10 mouse cellular contexts compared by ENCODE assay signal in the genomic region with DNA sequence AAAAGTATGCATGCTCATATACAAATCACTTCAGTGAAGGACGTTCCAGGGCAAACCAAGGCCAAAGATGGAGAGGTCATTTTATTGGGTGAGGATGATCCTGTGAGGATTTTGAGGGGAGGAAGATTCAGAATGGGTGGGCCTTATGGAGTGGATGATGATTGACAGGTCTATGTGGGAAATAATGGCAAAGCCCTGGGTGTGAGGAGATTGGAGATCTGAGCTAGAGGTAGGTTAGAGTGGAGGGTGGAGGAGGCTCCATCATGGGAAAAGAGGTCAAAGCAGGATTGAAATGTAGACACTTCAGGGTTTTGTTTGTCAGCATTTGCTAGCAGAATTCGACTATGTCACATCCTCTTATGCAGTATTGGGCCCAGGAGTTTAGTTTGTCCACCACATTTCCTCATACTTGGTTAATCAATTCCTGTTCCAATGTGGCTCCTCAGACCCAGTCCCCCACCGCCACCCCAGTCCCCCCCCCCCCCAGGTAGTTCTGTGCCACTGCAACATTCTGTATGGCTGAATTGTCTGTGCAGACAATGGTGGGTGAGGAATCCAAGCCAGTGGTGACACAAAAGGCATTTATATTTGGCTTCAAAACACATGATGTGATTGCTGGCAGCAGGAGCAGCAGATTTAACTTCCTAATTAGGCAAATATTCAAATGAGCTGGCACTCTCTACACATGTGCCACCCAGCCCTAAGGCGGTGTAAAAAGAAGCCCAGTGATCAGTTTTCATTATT.
DNase-seq lines count a peak whose midpoint lies in the region; ATAC-seq and TF ChIP-seq lines count a peak whose summit lies in the region.
"Had no signal": no experiment of that assay in that cellular context is flagged by ENCODE, and none has a peak within 500 bp of the region (broad histone marks: within the 10 kb centered on the region; RNA-seq: fewer than 3 reads in every experiment).

No protein-coding gene starts in this region.

- TF ChIP-seq EP300 in stomach, postnatal 0 days (optimal IDR thresholded peaks at IDR 0.05), result no peak

- peaks cover 4% of the 10 kb centered on the region; the same call in 1 of the 2 replicates for H3K4me1 ChIP-seq in neural tube, embryonic 11.5 days (ENCODE audit: control insufficient read depth, insufficient read depth, low read length)
- peaks cover 28% of the 10 kb centered on the region for H3K4me1 ChIP-seq in hindbrain, embryonic 10.5 days (replicated peaks)
- H3K4me1 ChIP-seq in stomach, postnatal 0 days (replicated peaks; ENCODE audit: control insufficient read depth, insufficient read depth), result no peaks in the 10 kb centered on the region
- H3K4me1 ChIP-seq: embryonic facial prominence, embryonic 15.5 days; liver, embryonic 15.5 days had no signal

- no peak for DNase-seq in neural tube, embryonic 11.5 days (ENCODE audit: low spot score)
- no peak for DNase-seq in neural tube, embryonic 10.5 days (ENCODE audit: extremely low spot score, low spot score)
- no peak for DNase-seq in hindbrain, embryonic 10.5 days (ENCODE audit: low spot score)
- peak; percentile 53 for DNase-seq in layer of hippocampus, postnatal 36 days
- peak; percentile 28 for DNase-seq in retina, postnatal 7 days (ENCODE audit: low read depth, low spot score)
- DNase-seq in spleen, adult 12 weeks (ENCODE audit: low spot score), result no peak
- DNase-seq in stomach, postnatal 0 days (ENCODE audit: low spot score), result no peak

- no peak for TF ChIP-seq CTCF in stomach, postnatal 0 days (IDR thresholded peaks at IDR 0.05; ENCODE audit: low read depth)

- WGBS in neural tube, embryonic 11.5 days, result 80% methylated on average over 4 of the region's 4 CpGs
- 74% methylated on average over 4 of the region's 4 CpGs for WGBS in hindbrain, embryonic 10.5 days
- 84% methylated on average over 4 of the region's 4 CpGs for WGBS in stomach, postnatal 0 days

- ATAC-seq in neural tube, embryonic 11.5 days (ENCODE audit: insufficient read depth, low FRiP score, low TSS enrichment), result peak; percentile 45; the same call in 1 of the 2 replicates
- ATAC-seq in stomach, postnatal 0 days (ENCODE audit: low FRiP score, low TSS enrichment), result no peak
- ATAC-seq: activated CD4-positive, CD25-positive, alpha-beta regulatory T cell, adult 4 months had no signal

- no peaks in the 10 kb centered on the region for H3K27me3 ChIP-seq in neural tube, embryonic 11.5 days (ENCODE audit: control insufficient read depth, insufficient read depth, low read length)
- H3K27me3 ChIP-seq in hindbrain, embryonic 10.5 days (ENCODE audit: insufficient read depth, poor library complexity, severe bottlenecking), result no peaks in the 10 kb centered on the region
- H3K27me3 ChIP-seq in stomach, postnatal 0 days (ENCODE audit: control insufficient read depth, insufficient read depth, low read length), result no peaks in the 10 kb centered on the region
- H3K27me3 ChIP-seq: embryonic facial prominence, embryonic 15.5 days; liver, embryonic 15.5 days had no signal

- 0 out of 2 replicates have a peak overlapping the region, but pooled peaks have one; percentile 14 for H3K27ac ChIP-seq in neural tube, embryonic 11.5 days (ENCODE audit: low read depth, low read length)
- peak overlapping the region; percentile 45; the same call in 1 of the 2 replicates for H3K27ac ChIP-seq in hindbrain, embryonic 10.5 days
- H3K27ac ChIP-seq in stomach, postnatal 0 days (replicated peaks), result no peak overlapping the region
- H3K27ac ChIP-seq: embryonic facial prominence, embryonic 15.5 days; liver, embryonic 15.5 days had no signal

- H3K9ac ChIP-seq in neural tube, embryonic 11.5 days (ENCODE audit: low read length), result no peak overlapping the region
- no peak overlapping the region for H3K9ac ChIP-seq in stomach, postnatal 0 days (ENCODE audit: low read length)
- H3K9ac ChIP-seq: embryonic facial prominence, embryonic 15.5 days; liver, embryonic 15.5 days had no signal

- H3K4me2 ChIP-seq in neural tube, embryonic 11.5 days (ENCODE audit: low read depth), result no peak overlapping the region
- no peak overlapping the region for H3K4me2 ChIP-seq in stomach, postnatal 0 days (replicated peaks; ENCODE audit: low read depth)
- H3K4me2 ChIP-seq: embryonic facial prominence, embryonic 15.5 days; liver, embryonic 15.5 days had no signal

- no peaks in the 10 kb centered on the region for H3K36me3 ChIP-seq in neural tube, embryonic 11.5 days (ENCODE audit: control insufficient read depth, insufficient read depth, low read length)
- no peaks in the 10 kb centered on the region for H3K36me3 ChIP-seq in hindbrain, embryonic 10.5 days
- H3K36me3 ChIP-seq in stomach, postnatal 0 days (ENCODE audit: control insufficient read depth, insufficient read depth, low read length), result no peaks in the 10 kb centered on the region
- H3K36me3 ChIP-seq: embryonic facial prominence, embryonic 15.5 days; liver, embryonic 15.5 days had no signal

- no peaks in the 10 kb centered on the region for H3K9me3 ChIP-seq in neural tube, embryonic 11.5 days (ENCODE audit: control insufficient read depth, low read length)
- H3K9me3 ChIP-seq in hindbrain, embryonic 10.5 days, result no peaks in the 10 kb centered on the region
- H3K9me3 ChIP-seq in stomach, postnatal 0 days (ENCODE audit: control insufficient read depth, low read length), result no peaks in the 10 kb centered on the region
- H3K9me3 ChIP-seq: embryonic facial prominence, embryonic 15.5 days; liver, embryonic 15.5 days had no signal

- H3K4me3 ChIP-seq in neural tube, embryonic 11.5 days (ENCODE audit: low read depth, low read length), result no peak overlapping the region
- no peak overlapping the region for H3K4me3 ChIP-seq in hindbrain, embryonic 10.5 days
- H3K4me3 ChIP-seq in stomach, postnatal 0 days (ENCODE audit: low read depth, low read length), result no peak overlapping the region
- H3K4me3 ChIP-seq: embryonic facial prominence, embryonic 15.5 days; liver, embryonic 15.5 days had no signal

Comparison
In these comparisons a context has a peak if more than half of its experiments do, and no peak if none do; other contexts are left out.
1. DNase-seq: peak in layer of hippocampus, postnatal 36 days (2 of 2) and retina, postnatal 7 days (single experiment); none in neural tube, embryonic 11.5 days (single experiment), neural tube, embryonic 10.5 days (single experiment), hindbrain, embryonic 10.5 days (single experiment), spleen, adult 12 weeks (single experiment) and stomach, postnatal 0 days (single experiment).